Mouse (Mus musculus) liver, adult 2 months (tissue): Measurements from ENCODE around the gene Sntb2. TPM values are rescaled to one million over a fixed set of nuclear protein-coding genes. Genes with fewer than 3 reads are reported as not detected.

Experiments
- DNase-seq: peaks from one replicate; pipeline ENCODE4 v3.0.0-alpha.2; 2011; ENCODE audit warnings: low read depth, low spot score; ENCODE audit errors: extremely low read depth
- H3K27ac ChIP-seq: fragments of 200-500 bp; replicated peaks from 2 replicates; pipeline ENCODE4 v1.5.1; 2012; ENCODE audit warnings: low read depth, mild to moderate bottlenecking, control low read depth, inconsistent platforms, low read length; ENCODE audit not compliant: insufficient read depth
- H3K27me3 ChIP-seq: fragments of 200-500 bp; 2 replicates; pipeline ENCODE4 v1.6.1; 2012; ENCODE audit warnings: mild to moderate bottlenecking, moderate library complexity, low read length, inconsistent platforms; ENCODE audit not compliant: control insufficient read depth, insufficient read depth
- H3K36me3 ChIP-seq: fragments of 200-500 bp; 2 replicates; pipeline ENCODE4 v1.6.1; 2012; ENCODE audit warnings: low read length, inconsistent platforms; ENCODE audit not compliant: control insufficient read depth, insufficient read depth
- H3K4me1 ChIP-seq: fragments of 200-500 bp; 2 replicates; pipeline ENCODE4 v1.6.1; 2011; ENCODE audit warnings: low read length; ENCODE audit not compliant: control insufficient read depth, insufficient read depth
- H3K4me3 ChIP-seq: fragments of 200-500 bp; 2 replicates; pipeline ENCODE4 v1.5.1; 2011; ENCODE audit warnings: low read depth, mild to moderate bottlenecking, control low read depth, low read length, moderate library complexity; ENCODE audit not compliant: insufficient read depth
- H3K79me2 ChIP-seq: fragments of 200-500 bp; 2 replicates; pipeline ENCODE4 v1.6.1; 2012; ENCODE audit warnings: inconsistent platforms, mild to moderate bottlenecking, low read length, moderate library complexity; ENCODE audit not compliant: control insufficient read depth, insufficient read depth
- H3K9ac ChIP-seq: fragments of 200-500 bp; 2 replicates; pipeline ENCODE4 v1.6.1; 2012; ENCODE audit warnings: low read depth, mild to moderate bottlenecking, control low read depth, inconsistent platforms, low read length
- CTCF ChIP-seq: fragments of 200-500 bp; IDR thresholded peaks from 2 replicates; pipeline ENCODE4 v1.5.1; 2011; ENCODE audit warnings: low read depth, low read length, control low read depth
- POLR2A ChIP-seq: fragments of 200-500 bp; IDR thresholded peaks from 2 replicates; pipeline ENCODE4 v1.6.1; 2011; ENCODE audit warnings: low read length, control low read depth; ENCODE audit not compliant: insufficient read depth; ENCODE audit errors: extremely low read depth
- WGBS: fragments of 180-500 bp; shearing (Covaris S2); methylation state at CpG from one replicate; pipeline ENCODE4 v1.1.7; 2018; 5-methylcytosine and 5-hydroxymethylcytosine counted together
- polyA plus RNA-seq: library from polyadenylated mRNA; depleted of rRNA; stranded (reverse); fragments of >200 nt; gene quantifications from 2 replicates; pipeline ENCODE4 v1.2.3, GENCODE M21; 2012
- total RNA-seq: library from RNA; depleted of rRNA; stranded (reverse); fragments of >200 nt; gene quantifications from 2 replicates; pipeline ENCODE4 v1.2.3, GENCODE M21; 2014

Sntb2 gene
- total and polyA plus RNA-seq, 2 experiments: 1.6 to 3.0 TPM

- no peaks in the 10 kb centered on the region for H3K27me3 ChIP-seq
- H3K27ac ChIP-seq: no peak overlapping the region
- WGBS: 92% methylated on average over 3 of the region's 3 CpGs
- H3K4me3 ChIP-seq: no peak overlapping the region
- TF ChIP-seq CTCF: no peak
- no peak for TF ChIP-seq POLR2A
- no peak for DNase-seq
- H3K9ac ChIP-seq: no peak overlapping the region
- H3K79me2 ChIP-seq: no peaks in the 10 kb centered on the region; the same call in 1 of the 2 replicates
- peaks cover 5% of the 10 kb centered on the region; the same call in 1 of the 2 replicates for H3K4me1 ChIP-seq
- H3K36me3 ChIP-seq: no peaks in the 10 kb centered on the region
Observed at GRCm38 (mm10) chr8:106957086-106957485, 21.5 kb downstream of the Sntb2 start.

- TF ChIP-seq CTCF (no peak), POLR2A (no peak)
- Histone ChIP-seq H3K27ac (no peak overlapping the region), H3K36me3 (no peaks in the 10 kb centered on the region), H3K4me1 (peaks cover 5% of the 10 kb centered on the region; the same call in 1 of the 2 replicates), H3K4me3 (no peak overlapping the region), H3K9ac (no peak overlapping the region), H3K79me2 (no peaks in the 10 kb centered on the region; the same call in 1 of the 2 replicates), H3K27me3 (no peaks in the 10 kb centered on the region)
- no peak for DNase-seq
- WGBS: 86% methylated on average over 3 of the region's 3 CpGs
Observed at GRCm38 (mm10) chr8:106958212-106958611, 22.7 kb downstream of the Sntb2 start.

DNA sequence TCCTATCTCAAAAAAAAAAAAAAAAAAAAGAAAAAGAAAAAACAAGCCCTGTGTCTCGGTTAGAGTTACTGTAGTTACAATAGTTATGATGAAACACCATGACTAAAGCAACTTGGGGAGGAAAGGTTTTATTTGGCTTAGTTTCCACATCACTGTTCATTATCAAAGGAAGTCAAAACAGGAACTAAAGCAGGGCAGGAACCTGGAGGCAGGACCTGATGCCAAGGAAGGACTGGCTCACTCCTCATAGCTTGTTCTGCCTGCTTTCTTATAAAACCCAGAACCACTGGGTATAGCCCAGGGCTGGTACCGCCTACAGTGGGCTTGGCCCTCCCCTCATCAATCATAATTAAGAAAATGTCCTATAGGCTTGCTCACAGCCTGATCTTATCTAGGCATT is 24.1 kb downstream of the Sntb2 start:
- 52% methylated on average over 2 of the region's 2 CpGs for WGBS
- Histone ChIP-seq H3K79me2 (peaks cover 2% of the 10 kb centered on the region; the same call in 1 of the 2 replicates), H3K9ac (no peak overlapping the region), H3K36me3 (no peaks in the 10 kb centered on the region), H3K27ac (no peak overlapping the region), H3K4me1 (peaks cover 3% of the 10 kb centered on the region; the same call in 1 of the 2 replicates), H3K4me3 (no peak overlapping the region), H3K27me3 (no peaks in the 10 kb centered on the region)
- TF ChIP-seq POLR2A (no peak), CTCF (no peak)
- no peak for DNase-seq

DNA sequence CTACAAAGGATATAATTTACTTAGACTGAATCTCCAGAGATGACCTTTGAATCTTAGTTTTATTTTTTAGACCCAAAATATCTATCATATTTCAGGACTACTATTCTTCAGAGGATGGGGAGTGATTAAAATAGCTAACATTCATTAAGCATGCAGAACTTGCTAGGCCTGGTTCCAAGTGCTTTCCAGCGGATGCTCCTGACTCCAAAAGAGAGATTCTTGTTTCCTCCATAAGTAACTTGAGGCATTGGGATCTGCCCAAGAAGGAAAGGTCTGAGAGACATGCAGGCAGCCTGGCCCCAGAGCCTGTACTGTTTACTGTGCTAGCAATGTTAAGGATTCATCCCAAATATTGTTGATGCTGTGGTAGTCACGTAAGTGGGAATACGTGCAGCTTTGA is 26.8 kb downstream of the Sntb2 start:
- H3K4me1 ChIP-seq: peaks cover 3% of the 10 kb centered on the region; the same call in 1 of the 2 replicates
- TF ChIP-seq CTCF: no peak
- H3K4me3 ChIP-seq: no peak overlapping the region
- no peak overlapping the region for H3K27ac ChIP-seq
- no peaks in the 10 kb centered on the region for H3K27me3 ChIP-seq
- H3K36me3 ChIP-seq: no peaks in the 10 kb centered on the region
- peaks cover 2% of the 10 kb centered on the region; the same call in 1 of the 2 replicates for H3K79me2 ChIP-seq
- no peak overlapping the region for H3K9ac ChIP-seq
- peak; percentile 19 for DNase-seq
- 80% methylated on average over 3 of the region's 3 CpGs for WGBS

DNA sequence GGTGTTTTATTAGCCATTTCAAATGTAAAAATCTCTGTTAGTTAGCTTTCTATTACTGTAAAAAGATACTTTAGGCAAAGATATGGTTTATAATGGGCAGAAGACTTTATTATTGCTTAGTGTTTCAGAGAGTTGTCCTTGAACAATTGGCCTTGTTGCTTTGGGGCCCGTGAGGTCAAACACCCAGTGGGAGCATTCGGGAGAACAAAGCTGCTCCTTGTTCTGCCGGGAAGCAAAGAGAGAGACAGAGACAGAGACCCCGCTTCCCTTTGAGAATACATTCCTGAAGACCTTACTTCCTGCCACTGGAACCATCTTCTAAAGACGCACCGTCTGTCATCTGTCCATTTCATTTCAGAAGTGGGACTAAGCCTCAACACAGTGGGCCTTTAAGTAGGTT is 27.8 kb downstream of the Sntb2 start:
- H3K27ac ChIP-seq: no peak overlapping the region

GRCm38 (mm10) chr8:106964573-106964972 is 29.0 kb downstream of the Sntb2 start:
- DNase-seq: no peak
- Histone ChIP-seq H3K79me2 (peaks cover 2% of the 10 kb centered on the region; the same call in 1 of the 2 replicates), H3K27me3 (no peaks in the 10 kb centered on the region), H3K4me3 (no peak overlapping the region), H3K4me1 (no peaks in the 10 kb centered on the region), H3K27ac (no peak overlapping the region), H3K36me3 (no peaks in the 10 kb centered on the region), H3K9ac (no peak overlapping the region)
- TF ChIP-seq CTCF (no peak), POLR2A (no peak)
- WGBS: 45% methylated on average over 4 of the region's 4 CpGs

More for the DNA sequence above, 27.8 kb downstream of the Sntb2 start:
- Histone ChIP-seq H3K27me3 (no peaks in the 10 kb centered on the region), H3K4me1 (peaks cover 3% of the 10 kb centered on the region; the same call in 1 of the 2 replicates), H3K36me3 (no peaks in the 10 kb centered on the region), H3K4me3 (no peak overlapping the region), H3K9ac (no peak overlapping the region), H3K79me2 (peaks cover 2% of the 10 kb centered on the region; the same call in 1 of the 2 replicates)
- WGBS: 75% methylated on average over 6 of the region's 6 CpGs
- DNase-seq: no peak
- no peak for TF ChIP-seq CTCF
- TF ChIP-seq POLR2A: no peak
